Mouse (Mus musculus): ENCODE data around the gene Shh. TPM values are rescaled to one million over a fixed set of nuclear protein-coding genes. Genes with fewer than 3 reads are reported as not detected.

Gene Shh
- 10.1 and 18.7 TPM in 2 replicates for polyA plus RNA-seq (2012; rRNA removed)

GRCm38 (mm10) chr5:28466760-28467306 is at the start of gene Shh:
Gene Shh, minus strand, starts transcription at chr5:28467256.

Other genes starting within 250 kb of the Shh start
- gene Cnpy1, start 221.4 kb downstream of the Shh start, polyA plus RNA-seq (2012; rRNA removed) = 73.4 and 167 TPM in 2 replicates
- 48.1 and 52.3 TPM in 2 replicates for gene Rbm33, start 150.1 kb downstream of the Shh start, polyA plus RNA-seq (2012; rRNA removed)

Measured in central nervous system, embryonic 11.5 days (tissue).